Mouse (Mus musculus): ENCODE data around the gene Nr1h2. TPM values are rescaled to one million over a fixed set of nuclear protein-coding genes. Genes with fewer than 3 reads are reported as not detected.

Gene Nr1h2
- polyA plus RNA-seq, 1 experiment from 2014 or later = 82.2 TPM

Small RNAs within 50 kb of the gene (microRNA-seq; reads per million reads assigned to microRNA genes)
- 0.88 reads per million for gene Mir7053

Other genes with a start within 250 kb of the Nr1h2 start
- 1.1 and 1.7 TPM in 2 replicates for gene Clec11a, start 247.0 kb downstream of the Nr1h2 start, polyA plus RNA-seq (2016; fragmentation: Nextera tagmentation; extraction: Ambion mirVana)
- 0.31 and 0.40 TPM in 2 replicates for gene Shank1, start 243.7 kb downstream of the Nr1h2 start, polyA plus RNA-seq (2016; fragmentation: Nextera tagmentation; extraction: Ambion mirVana)
- gene Syt3, start 169.8 kb downstream of the Nr1h2 start, polyA plus RNA-seq (2016; fragmentation: Nextera tagmentation; extraction: Ambion mirVana) = 1.1 and 1.9 TPM in 2 replicates
- gene 1700008O03Rik, start 168.1 kb downstream of the Nr1h2 start, polyA plus RNA-seq (2016; fragmentation: Nextera tagmentation; extraction: Ambion mirVana) = 0.50 and 0.68 TPM in 2 replicates
- 0.06 and 0.21 TPM in 2 replicates for gene Lrrc4b, start 124.9 kb downstream of the Nr1h2 start, polyA plus RNA-seq (2016; fragmentation: Nextera tagmentation; extraction: Ambion mirVana)
- gene Aspdh, start 88.6 kb downstream of the Nr1h2 start, polyA plus RNA-seq (2016; fragmentation: Nextera tagmentation; extraction: Ambion mirVana) = not detected in 2 replicates
- gene Josd2, start 86.0 kb downstream of the Nr1h2 start, polyA plus RNA-seq (2016; fragmentation: Nextera tagmentation; extraction: Ambion mirVana) = 72.6 and 73.3 TPM in 2 replicates
- 78.6 and 91.4 TPM in 2 replicates for gene Emc10, start 57.4 kb downstream of the Nr1h2 start, polyA plus RNA-seq (2016; fragmentation: Nextera tagmentation; extraction: Ambion mirVana)
- gene Fam71e1, start 57.4 kb downstream of the Nr1h2 start, polyA plus RNA-seq (2016; fragmentation: Nextera tagmentation; extraction: Ambion mirVana) = 10.6 and 16.5 TPM in 2 replicates
- gene Mybpc2, start 29.3 kb downstream of the Nr1h2 start, polyA plus RNA-seq (2016; fragmentation: Nextera tagmentation; extraction: Ambion mirVana) = 0.05 and 0.11 TPM in 2 replicates
- gene Spib, start 21.9 kb downstream of the Nr1h2 start, polyA plus RNA-seq (2016; fragmentation: Nextera tagmentation; extraction: Ambion mirVana) = 0.20 TPM in 1 of 2 replicates, not detected in the other
- gene Pold1, start 5.1 kb downstream of the Nr1h2 start, polyA plus RNA-seq (2016; fragmentation: Nextera tagmentation; extraction: Ambion mirVana) = 175 and 184 TPM in 2 replicates
- 0.14 and 0.20 TPM in 2 replicates for gene Napsa, start 18.4 kb upstream of the Nr1h2 start, polyA plus RNA-seq (2016; fragmentation: Nextera tagmentation; extraction: Ambion mirVana)
- 0.21 and 0.28 TPM in 2 replicates for gene Kcnc3, start 36.7 kb upstream of the Nr1h2 start, polyA plus RNA-seq (2016; fragmentation: Nextera tagmentation; extraction: Ambion mirVana)
- 0.63 and 1.8 TPM in 2 replicates for gene Myh14, start 116.9 kb upstream of the Nr1h2 start, polyA plus RNA-seq (2016; fragmentation: Nextera tagmentation; extraction: Ambion mirVana)
- gene Izumo2, start 154.8 kb upstream of the Nr1h2 start, polyA plus RNA-seq (2016; fragmentation: Nextera tagmentation; extraction: Ambion mirVana) = not detected in 2 replicates
- gene Vrk3, start 194.5 kb upstream of the Nr1h2 start, polyA plus RNA-seq (2016; fragmentation: Nextera tagmentation; extraction: Ambion mirVana) = 37.7 and 38.1 TPM in 2 replicates
- gene Zfp473, start 197.1 kb upstream of the Nr1h2 start, polyA plus RNA-seq (2016; fragmentation: Nextera tagmentation; extraction: Ambion mirVana) = 2.6 and 3.1 TPM in 2 replicates